Mouse (Mus musculus) liver, embryonic 12.5 days (tissue): ENCODE measurements at regions not wholly inside any gene's neighbourhood (a gene's known extent, or its start where the extent isn't known, plus 50 kb on each side); places are given as distances from the start of the nearest gene placed in this dataset.

Source experiments
- ATAC-seq: fragments of 200-750 bp; cut with Nextera tagmentation; 2 replicates; pipeline ENCODE4 v1.8.0; 2017; ENCODE audit warnings: moderate number of reproducible peaks, mild to moderate bottlenecking, moderate library complexity
- H3K27ac ChIP-seq: fragments of 300-500 bp; sonication (generic); 2 replicates; pipeline ENCODE4 v1.5.1; 2016; ENCODE audit warnings: mild to moderate bottlenecking
- H3K27me3 ChIP-seq: fragments of 300-500 bp; sonication (generic); replicated peaks from 2 replicates; pipeline ENCODE4 v1.6.1; 2016; ENCODE audit warnings: mild to moderate bottlenecking, moderate library complexity
- H3K36me3 ChIP-seq: fragments of 300-500 bp; sonication (generic); 2 replicates; pipeline ENCODE4 v1.6.1; 2016; ENCODE audit warnings: mild to moderate bottlenecking, moderate library complexity
- H3K4me1 ChIP-seq: fragments of 300-500 bp; sonication (generic); 2 replicates; pipeline ENCODE4 v1.6.1; 2016
- H3K4me2 ChIP-seq: fragments of 300-500 bp; sonication (generic); 2 replicates; pipeline ENCODE4 v1.6.1; 2016; ENCODE audit warnings: mild to moderate bottlenecking, moderate library complexity
- H3K4me3 ChIP-seq: fragments of 300-500 bp; sonication (generic); 2 replicates; pipeline ENCODE4 v1.5.1; 2016; ENCODE audit warnings: mild to moderate bottlenecking, moderate library complexity
- H3K9ac ChIP-seq: fragments of 300-500 bp; sonication (generic); 2 replicates; pipeline ENCODE4 v1.6.1; 2016; ENCODE audit warnings: mild to moderate bottlenecking, moderate library complexity
- H3K9me3 ChIP-seq: fragments of 300-500 bp; sonication (generic); replicated peaks from 2 replicates; pipeline ENCODE4 v1.6.1; 2016; ENCODE audit warnings: mild to moderate bottlenecking, moderate library complexity
- WGBS: fragments of 180-500 bp; shearing (Covaris S2); methylation state at CpG from one replicate; pipeline ENCODE4 v1.1.7; 2016; ENCODE audit not compliant: insufficient replicate concordance; 5-methylcytosine and 5-hydroxymethylcytosine counted together

DNA sequence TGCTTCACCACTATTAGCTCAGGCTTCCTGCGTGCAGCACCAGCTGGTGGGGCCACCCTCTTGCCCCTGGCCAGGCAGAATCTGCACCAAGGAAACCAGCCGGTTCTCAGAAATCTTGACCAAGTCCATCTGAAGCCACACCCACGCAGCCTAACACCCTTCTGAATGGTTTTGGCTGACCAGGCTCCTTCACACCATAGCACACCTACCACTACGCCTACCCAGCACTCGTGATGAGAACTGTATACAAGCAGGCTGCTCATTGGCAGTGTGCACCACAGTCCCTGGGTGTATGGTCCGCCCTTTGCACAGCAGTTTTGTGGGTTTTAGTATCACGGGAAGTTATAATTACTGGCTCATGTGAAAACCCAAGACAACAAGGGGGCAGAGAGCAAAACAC lies 217.5 kb downstream of the Mroh4 start:
- WGBS: 60% methylated on average over 7 of the region's 7 CpGs

DNA sequence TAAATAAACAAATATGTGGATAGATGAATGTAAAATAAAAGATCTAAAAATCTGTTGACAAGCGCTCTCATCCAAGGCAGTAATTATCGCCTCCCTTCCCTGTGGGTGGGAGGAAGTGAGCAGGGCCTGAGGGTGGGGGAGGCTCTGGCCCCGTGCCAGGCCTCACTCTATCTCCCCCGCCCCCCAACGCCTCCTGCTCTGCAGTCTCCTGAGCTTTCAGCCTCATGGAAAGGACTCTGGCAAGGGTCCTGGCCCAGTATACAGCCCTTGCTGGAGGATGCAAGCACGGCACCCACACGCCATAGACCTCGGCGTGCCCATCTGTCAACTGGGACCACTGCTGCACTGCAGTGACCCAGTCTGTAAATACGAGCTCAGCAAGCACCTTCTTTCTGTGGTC lies 222.9 kb downstream of the Mroh4 start:
- no peaks in the 10 kb centered on the region for H3K27me3 ChIP-seq
- no peaks in the 10 kb centered on the region for H3K36me3 ChIP-seq
- no peak overlapping the region for H3K4me3 ChIP-seq
- no peak overlapping the region for H3K27ac ChIP-seq
- no peak overlapping the region for H3K4me2 ChIP-seq
- 44% methylated on average over 10 of the region's 10 CpGs for WGBS
- no peaks in the 10 kb centered on the region for H3K9me3 ChIP-seq
- no peak overlapping the region for H3K9ac ChIP-seq
- ATAC-seq: no peak
- no peaks in the 10 kb centered on the region for H3K4me1 ChIP-seq

More for the DNA sequence above, 217.5 kb downstream of the Mroh4 start:
- Histone ChIP-seq H3K27ac (no peak overlapping the region), H3K4me1 (no peaks in the 10 kb centered on the region), H3K27me3 (no peaks in the 10 kb centered on the region), H3K36me3 (no peaks in the 10 kb centered on the region), H3K9ac (no peak overlapping the region), H3K4me2 (no peak overlapping the region), H3K9me3 (no peaks in the 10 kb centered on the region), H3K4me3 (no peak overlapping the region)
- ATAC-seq: no peak

DNA sequence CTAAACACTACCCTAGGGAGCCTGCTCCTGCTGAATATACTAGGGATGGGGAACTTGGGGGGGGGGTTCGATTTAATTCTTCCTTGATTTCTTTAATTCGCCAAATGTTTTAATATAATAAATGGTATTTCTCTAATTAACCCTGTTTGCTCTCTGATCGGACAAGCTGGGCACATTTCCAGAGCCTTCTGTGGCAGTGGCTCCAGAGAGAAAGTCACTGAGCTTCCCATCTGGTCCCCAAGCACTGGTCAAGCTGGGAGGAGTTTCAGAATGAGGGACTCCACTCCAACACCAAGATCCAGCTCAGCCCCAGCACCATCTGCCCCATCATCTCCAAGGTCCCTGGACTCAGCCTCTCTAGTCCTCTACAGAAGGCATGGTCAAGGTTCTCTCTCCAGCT lies 223.9 kb downstream of the Mroh4 start:
- H3K27me3 ChIP-seq: no peaks in the 10 kb centered on the region
- H3K4me3 ChIP-seq: no peak overlapping the region
- WGBS: 66% methylated on average over 3 of the region's 3 CpGs
- no peak overlapping the region for H3K4me2 ChIP-seq
- H3K4me1 ChIP-seq: no peaks in the 10 kb centered on the region
- H3K27ac ChIP-seq: no peak overlapping the region
- no peaks in the 10 kb centered on the region for H3K36me3 ChIP-seq
- ATAC-seq: no peak
- no peaks in the 10 kb centered on the region for H3K9me3 ChIP-seq
- no peak overlapping the region for H3K9ac ChIP-seq

DNA sequence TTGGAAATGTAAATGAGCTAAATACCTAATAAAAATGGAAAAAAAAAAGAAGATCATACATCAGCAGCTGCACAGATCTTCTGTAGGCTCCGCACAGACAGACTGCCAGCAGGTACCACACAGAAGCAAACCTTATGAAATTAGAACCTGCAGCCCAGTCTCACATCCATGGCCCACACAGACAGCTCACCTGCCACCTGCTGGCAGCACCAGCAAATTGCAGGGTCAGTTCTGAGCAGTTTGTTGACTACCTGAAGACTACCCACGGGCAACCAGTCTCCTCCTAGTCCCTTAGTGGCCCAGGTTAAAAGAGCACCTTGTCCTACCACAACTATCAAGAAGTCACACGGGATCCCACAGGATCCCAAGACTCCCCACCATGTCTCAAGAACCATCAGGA lies 225.1 kb downstream of the Mroh4 start:
- Histone ChIP-seq H3K36me3 (no peaks in the 10 kb centered on the region), H3K4me2 (no peak overlapping the region), H3K9me3 (no peaks in the 10 kb centered on the region), H3K4me3 (no peak overlapping the region), H3K27me3 (no peaks in the 10 kb centered on the region), H3K4me1 (no peaks in the 10 kb centered on the region), H3K9ac (no peak overlapping the region), H3K27ac (no peak overlapping the region)
- no peak for ATAC-seq
- 38% methylated on average over 3 of the region's 3 CpGs for WGBS

- ATAC-seq: no peak
Measured at GRCm38 (mm10) chr15:74404866-74405265, 231.3 kb downstream of the Mroh4 start.

GRCm38 (mm10) chr15:74401275-74401674 lies 234.9 kb downstream of the Mroh4 start:
- H3K27me3 ChIP-seq: no peaks in the 10 kb centered on the region
- no peaks in the 10 kb centered on the region for H3K36me3 ChIP-seq
- no peak overlapping the region for H3K4me2 ChIP-seq
- ATAC-seq: no peak
- no peak overlapping the region for H3K9ac ChIP-seq
- H3K27ac ChIP-seq: no peak overlapping the region
- 67% methylated on average over 7 of the region's 7 CpGs for WGBS
- H3K4me1 ChIP-seq: no peaks in the 10 kb centered on the region
- H3K9me3 ChIP-seq: no peaks in the 10 kb centered on the region
- H3K4me3 ChIP-seq: no peak overlapping the region

More at GRCm38 (mm10) chr15:74404866-74405265, 231.3 kb downstream of the Mroh4 start:
- no peaks in the 10 kb centered on the region for H3K36me3 ChIP-seq
- no peak overlapping the region for H3K4me2 ChIP-seq
- H3K4me3 ChIP-seq: no peak overlapping the region
- no peak overlapping the region for H3K27ac ChIP-seq
- 56% methylated on average over 6 of the region's 6 CpGs for WGBS
- H3K4me1 ChIP-seq: no peaks in the 10 kb centered on the region
- no peaks in the 10 kb centered on the region for H3K27me3 ChIP-seq
- H3K9ac ChIP-seq: no peak overlapping the region
- H3K9me3 ChIP-seq: no peaks in the 10 kb centered on the region

DNA sequence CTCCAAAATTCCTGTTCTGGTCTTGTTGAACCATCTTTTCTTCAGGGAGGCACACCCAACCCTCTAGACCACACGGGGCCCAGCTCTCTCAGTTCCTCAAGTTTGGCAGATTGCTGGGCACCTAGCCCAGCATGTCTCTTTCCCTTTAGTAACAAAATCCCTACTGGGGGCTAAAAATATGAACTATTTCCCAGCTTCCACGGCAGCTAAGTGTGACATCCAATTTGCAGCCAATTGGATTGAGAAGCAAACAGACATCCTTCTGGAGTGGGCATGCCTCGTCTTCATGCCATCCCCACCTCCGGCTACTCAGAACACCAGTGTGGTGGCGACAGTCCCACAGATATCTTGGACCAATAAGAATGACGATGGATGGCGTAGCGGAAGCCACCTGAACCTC lies 240.1 kb downstream of the Mroh4 start:
- Histone ChIP-seq H3K36me3 (no peaks in the 10 kb centered on the region), H3K4me1 (no peaks in the 10 kb centered on the region), H3K4me3 (no peak overlapping the region), H3K9me3 (no peaks in the 10 kb centered on the region), H3K27ac (no peak overlapping the region), H3K9ac (no peak overlapping the region), H3K27me3 (no peaks in the 10 kb centered on the region), H3K4me2 (no peak overlapping the region)
- WGBS: 71% methylated on average over 8 of the region's 8 CpGs
- ATAC-seq: no peak

DNA sequence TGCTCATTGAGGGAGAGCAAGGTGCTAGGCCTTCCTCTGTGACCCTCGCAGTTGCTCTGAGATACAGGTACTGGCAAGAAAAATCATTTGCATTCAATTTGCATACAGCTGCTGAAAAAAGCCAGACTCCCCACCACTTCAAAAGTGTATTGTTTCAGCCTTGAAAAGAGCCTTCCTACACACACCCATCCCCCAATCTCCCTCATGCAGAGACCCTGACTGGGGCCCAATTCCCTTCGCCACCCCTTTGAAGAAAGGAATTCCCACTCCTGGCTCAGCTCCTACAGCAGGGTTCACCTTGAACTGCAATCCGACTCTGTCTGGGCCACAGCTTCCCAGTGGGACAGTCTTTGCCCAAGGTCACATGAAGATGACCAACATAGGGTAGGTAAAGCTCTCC lies 248.6 kb downstream of the Mroh4 start:
- WGBS: 24% methylated on average over 3 of the region's 3 CpGs
- H3K4me1 ChIP-seq: no peaks in the 10 kb centered on the region
- no peak overlapping the region for H3K4me2 ChIP-seq
- H3K27ac ChIP-seq: no peak overlapping the region
- no peaks in the 10 kb centered on the region for H3K27me3 ChIP-seq
- no peak overlapping the region for H3K4me3 ChIP-seq
- H3K9me3 ChIP-seq: no peaks in the 10 kb centered on the region
- H3K36me3 ChIP-seq: no peaks in the 10 kb centered on the region
- ATAC-seq: no peak
- H3K9ac ChIP-seq: no peak overlapping the region

DNA sequence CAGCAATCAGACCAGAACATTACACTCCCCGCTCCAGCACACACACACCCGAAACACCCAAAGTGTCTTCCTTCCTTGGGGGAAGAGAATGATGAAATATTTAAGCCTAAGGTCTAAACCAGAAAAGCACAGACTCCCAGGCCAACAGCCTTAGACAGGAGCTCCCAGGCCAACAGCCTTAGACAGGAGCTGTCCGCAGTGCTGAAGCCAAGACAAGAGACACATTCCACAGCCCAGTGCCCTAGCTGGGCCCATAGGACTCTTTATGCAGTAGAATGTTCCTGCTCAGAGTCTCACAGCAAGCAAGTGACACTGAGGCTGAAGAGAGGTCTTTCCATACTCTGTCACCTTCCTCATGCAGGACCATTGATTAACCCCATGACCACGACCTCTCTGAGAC lies 253.6 kb downstream of the Mroh4 start:
- no peak for ATAC-seq
- H3K36me3 ChIP-seq: no peaks in the 10 kb centered on the region
- H3K27ac ChIP-seq: no peak overlapping the region
- H3K4me3 ChIP-seq: no peak overlapping the region
- no peaks in the 10 kb centered on the region for H3K27me3 ChIP-seq
- WGBS: 53% methylated on average over 4 of the region's 4 CpGs
- no peaks in the 10 kb centered on the region for H3K9me3 ChIP-seq
- H3K4me1 ChIP-seq: no peaks in the 10 kb centered on the region
- no peak overlapping the region for H3K4me2 ChIP-seq
- no peak overlapping the region for H3K9ac ChIP-seq

DNA sequence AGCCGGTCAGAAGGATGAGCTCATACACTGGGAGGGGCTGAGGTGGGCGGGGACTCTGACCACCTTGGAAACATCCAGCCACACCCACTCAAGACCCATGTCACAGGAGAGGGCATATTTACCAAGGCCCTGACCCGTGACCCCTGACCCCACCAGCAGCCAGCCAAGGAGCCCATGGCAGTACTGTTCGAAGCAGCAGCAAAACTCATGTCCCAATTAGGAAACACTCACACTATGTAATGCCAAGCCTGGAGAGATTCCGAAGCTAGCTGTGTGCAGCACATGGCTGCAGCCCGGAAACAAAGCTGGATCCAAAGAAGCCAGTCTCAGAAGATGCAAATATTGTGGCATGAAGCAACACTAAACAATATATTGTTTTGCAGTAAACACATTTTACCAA lies 256.8 kb downstream of the Mroh4 start:
- H3K27ac ChIP-seq: no peak overlapping the region
- H3K27me3 ChIP-seq: no peaks in the 10 kb centered on the region
- ATAC-seq: no peak
- no peaks in the 10 kb centered on the region for H3K4me1 ChIP-seq
- no peaks in the 10 kb centered on the region for H3K9me3 ChIP-seq
- no peak overlapping the region for H3K9ac ChIP-seq
- WGBS: 68% methylated on average over 6 of the region's 6 CpGs
- no peak overlapping the region for H3K4me3 ChIP-seq
- H3K36me3 ChIP-seq: no peaks in the 10 kb centered on the region
- no peak overlapping the region for H3K4me2 ChIP-seq

GRCm38 (mm10) chr15:74369461-74369860 lies 266.7 kb downstream of the Mroh4 start:
- H3K9ac ChIP-seq: no peak overlapping the region
- H3K27ac ChIP-seq: no peak overlapping the region
- H3K27me3 ChIP-seq: no peaks in the 10 kb centered on the region
- WGBS: 69% methylated on average over 3 of the region's 3 CpGs
- no peaks in the 10 kb centered on the region for H3K36me3 ChIP-seq
- no peaks in the 10 kb centered on the region for H3K4me1 ChIP-seq
- no peak overlapping the region for H3K4me2 ChIP-seq
- ATAC-seq: no peak
- H3K9me3 ChIP-seq: no peaks in the 10 kb centered on the region
- H3K4me3 ChIP-seq: no peak overlapping the region

- 33% methylated on average over 4 of the region's 4 CpGs for WGBS
- H3K4me2 ChIP-seq: no peak overlapping the region
- H3K27ac ChIP-seq: no peak overlapping the region
- peaks cover 11% of the 10 kb centered on the region for H3K9me3 ChIP-seq
- H3K36me3 ChIP-seq: no peaks in the 10 kb centered on the region
- H3K4me3 ChIP-seq: no peak overlapping the region
- ATAC-seq: no peak
- no peaks in the 10 kb centered on the region for H3K4me1 ChIP-seq
- no peaks in the 10 kb centered on the region for H3K27me3 ChIP-seq
- H3K9ac ChIP-seq: no peak overlapping the region
Measured at GRCm38 (mm10) chr15:74347911-74348310, 288.2 kb downstream of the Mroh4 start.

DNA sequence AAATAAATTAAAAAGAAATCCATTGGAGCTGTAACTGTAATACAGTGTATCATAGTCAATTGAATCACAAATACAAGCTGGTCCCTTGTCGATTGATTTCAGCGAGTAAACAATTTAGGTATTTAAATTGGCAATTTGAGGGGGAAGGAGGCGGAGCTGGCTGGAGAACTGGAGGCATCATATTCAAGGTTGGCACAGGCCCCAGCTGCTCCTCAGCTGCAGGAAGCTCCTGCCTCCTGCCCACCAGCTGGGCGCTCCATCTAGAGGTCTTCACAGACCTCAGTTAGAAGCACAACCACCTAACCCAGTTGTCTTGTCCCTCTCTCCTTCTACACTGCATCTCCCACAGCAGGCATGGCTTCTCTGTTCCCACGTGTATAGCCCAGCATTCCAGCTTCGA lies 292.6 kb downstream of the Mroh4 start:
- no peak overlapping the region for H3K4me3 ChIP-seq
- no peaks in the 10 kb centered on the region for H3K36me3 ChIP-seq
- H3K4me2 ChIP-seq: no peak overlapping the region
- H3K4me1 ChIP-seq: no peaks in the 10 kb centered on the region
- no peak overlapping the region for H3K9ac ChIP-seq
- no peak for ATAC-seq
- H3K27ac ChIP-seq: no peak overlapping the region
- no peaks in the 10 kb centered on the region for H3K27me3 ChIP-seq
- WGBS: 56% methylated on average over 6 of the region's 6 CpGs
- no peaks in the 10 kb centered on the region for H3K9me3 ChIP-seq
